Mouse (Mus musculus): Measurements from ENCODE around the gene Fezf1. TPM values are rescaled to one million over a fixed set of nuclear protein-coding genes. Genes with fewer than 3 reads are reported as not detected.

Gene Fezf1
- not detected in 2 replicates for polyA plus RNA-seq (2014; fragmentation: Nextera tagmentation; extraction: Ambion mirVana)

GRCm38 (mm10) chr6:23248313-23249052, at the start of gene Fezf1:
TSS of gene Fezf1 (minus strand) at chr6:23248362.
- no peak within 1 kb of the TSS for H3K9ac ChIP-seq (replicated peaks; ENCODE audit: low read depth, low read length)
- WGBS, result 1% methylated on average over 31 of the region's 31 CpGs

GRCm38 (mm10) chr6:23294685-23295084, 46.5 kb upstream of the Fezf1 start:
- no peaks in the 10 kb centered on the region for H3K9me3 ChIP-seq (ENCODE audit: control insufficient read depth, low read length)
- 87% methylated on average over 4 of the region's 4 CpGs for WGBS
- no peak overlapping the region for H3K9ac ChIP-seq (replicated peaks; ENCODE audit: low read depth, low read length)
- no peak overlapping the region for H3K4me3 ChIP-seq (ENCODE audit: low read depth, low read length)
- no peak overlapping the region for H3K27ac ChIP-seq (ENCODE audit: low read depth, low read length)
- no peaks in the 10 kb centered on the region for H3K4me1 ChIP-seq (ENCODE audit: control insufficient read depth, insufficient read depth, low read length)
- H3K36me3 ChIP-seq (ENCODE audit: control insufficient read depth, insufficient read depth, low read length), result no peaks in the 10 kb centered on the region
- no peak overlapping the region for H3K4me2 ChIP-seq (ENCODE audit: low read depth, low read length)
- H3K27me3 ChIP-seq (ENCODE audit: control insufficient read depth, insufficient read depth, low read length), result no peaks in the 10 kb centered on the region
- peak; percentile 41; the same call in 1 of the 2 replicates for ATAC-seq (ENCODE audit: low read depth)

More at GRCm38 (mm10) chr6:23248313-23249052, at the start of gene Fezf1:
- H3K27ac ChIP-seq (ENCODE audit: low read depth, low read length), result no peak within 1 kb of the TSS
- peaks cover 2% of the 10 kb centered on the region; the same call in 1 of the 2 replicates for H3K4me1 ChIP-seq (ENCODE audit: control insufficient read depth, insufficient read depth, low read length)
- no peaks in the 10 kb centered on the region for H3K36me3 ChIP-seq (ENCODE audit: control insufficient read depth, insufficient read depth, low read length)
- no peaks in the 10 kb centered on the region for H3K9me3 ChIP-seq (ENCODE audit: control insufficient read depth, low read length)
- peak within 1 kb of the TSS; percentile 25; the same call in 1 of the 2 replicates for H3K4me3 ChIP-seq (ENCODE audit: low read depth, low read length)
- ATAC-seq (ENCODE audit: low read depth), result no peak
- H3K4me2 ChIP-seq (ENCODE audit: low read depth, low read length), result peak within 1 kb of the TSS; percentile 41
- H3K27me3 ChIP-seq (ENCODE audit: control insufficient read depth, insufficient read depth, low read length), result peaks cover 61% of the 10 kb centered on the region

GRCm38 (mm10) chr6:23288752-23289151, 40.6 kb upstream of the Fezf1 start:
- no peak for ATAC-seq (ENCODE audit: low read depth)
- Histone ChIP-seq H3K9ac (replicated peaks; ENCODE audit: low read depth, low read length) (no peak overlapping the region), H3K4me1 (ENCODE audit: control insufficient read depth, insufficient read depth, low read length) (no peaks in the 10 kb centered on the region), H3K9me3 (ENCODE audit: control insufficient read depth, low read length) (no peaks in the 10 kb centered on the region), H3K36me3 (ENCODE audit: control insufficient read depth, insufficient read depth, low read length) (no peaks in the 10 kb centered on the region), H3K4me2 (ENCODE audit: low read depth, low read length) (no peak overlapping the region), H3K4me3 (ENCODE audit: low read depth, low read length) (no peak overlapping the region), H3K27me3 (ENCODE audit: control insufficient read depth, insufficient read depth, low read length) (peaks cover 2% of the 10 kb centered on the region; the same call in 1 of the 2 replicates), H3K27ac (ENCODE audit: low read depth, low read length) (no peak overlapping the region)
- WGBS, result 94% methylated on average over 4 of the region's 4 CpGs

- 45% methylated on average over 9 of the region's 9 CpGs for WGBS
- no peaks in the 10 kb centered on the region for H3K36me3 ChIP-seq (ENCODE audit: control insufficient read depth, insufficient read depth, low read length)
- H3K9me3 ChIP-seq (ENCODE audit: control insufficient read depth, low read length), result no peaks in the 10 kb centered on the region
- no peak overlapping the region for H3K9ac ChIP-seq (replicated peaks; ENCODE audit: low read depth, low read length)
- 0 out of 2 replicates have a peak, but pooled peaks have one; percentile 42 for ATAC-seq (ENCODE audit: low read depth)
- peaks cover 5% of the 10 kb centered on the region; the same call in 1 of the 2 replicates for H3K27me3 ChIP-seq (ENCODE audit: control insufficient read depth, insufficient read depth, low read length)
- H3K4me3 ChIP-seq (ENCODE audit: low read depth, low read length), result no peak overlapping the region
- no peak overlapping the region for H3K4me2 ChIP-seq (ENCODE audit: low read depth, low read length)
- H3K4me1 ChIP-seq (ENCODE audit: control insufficient read depth, insufficient read depth, low read length), result no peaks in the 10 kb centered on the region
- no peak overlapping the region for H3K27ac ChIP-seq (ENCODE audit: low read depth, low read length)
Measured at GRCm38 (mm10) chr6:23281514-23281820, 33.3 kb upstream of the Fezf1 start.

- ATAC-seq (ENCODE audit: low read depth), result peak; percentile 77
- Histone ChIP-seq H3K27me3 (ENCODE audit: control insufficient read depth, insufficient read depth, low read length) (peaks cover 5% of the 10 kb centered on the region; the same call in 1 of the 2 replicates), H3K4me3 (ENCODE audit: low read depth, low read length) (no peak overlapping the region), H3K9me3 (ENCODE audit: control insufficient read depth, low read length) (no peaks in the 10 kb centered on the region), H3K4me1 (ENCODE audit: control insufficient read depth, insufficient read depth, low read length) (no peaks in the 10 kb centered on the region), H3K36me3 (ENCODE audit: control insufficient read depth, insufficient read depth, low read length) (no peaks in the 10 kb centered on the region), H3K4me2 (ENCODE audit: low read depth, low read length) (no peak overlapping the region), H3K9ac (replicated peaks; ENCODE audit: low read depth, low read length) (no peak overlapping the region), H3K27ac (ENCODE audit: low read depth, low read length) (no peak overlapping the region)
- WGBS, result 18% methylated on average over 15 of the region's 15 CpGs
Measured at GRCm38 (mm10) chr6:23280811-23281513, 32.8 kb upstream of the Fezf1 start.

GRCm38 (mm10) chr6:23273483-23273882, 25.3 kb upstream of the Fezf1 start:
- H3K27ac ChIP-seq (ENCODE audit: low read depth, low read length), result no peak overlapping the region
- H3K4me1 ChIP-seq (ENCODE audit: control insufficient read depth, insufficient read depth, low read length), result peaks cover 5% of the 10 kb centered on the region; the same call in 1 of the 2 replicates
- 39% methylated on average over 4 of the region's 4 CpGs for WGBS
- no peak overlapping the region for H3K9ac ChIP-seq (replicated peaks; ENCODE audit: low read depth, low read length)
- no peaks in the 10 kb centered on the region for H3K9me3 ChIP-seq (ENCODE audit: control insufficient read depth, low read length)
- H3K36me3 ChIP-seq (ENCODE audit: control insufficient read depth, insufficient read depth, low read length), result no peaks in the 10 kb centered on the region
- no peak overlapping the region for H3K4me3 ChIP-seq (ENCODE audit: low read depth, low read length)
- no peak overlapping the region for H3K4me2 ChIP-seq (ENCODE audit: low read depth, low read length)
- no peak for ATAC-seq (ENCODE audit: low read depth)
- peaks cover 12% of the 10 kb centered on the region; the same call in 1 of the 2 replicates for H3K27me3 ChIP-seq (ENCODE audit: control insufficient read depth, insufficient read depth, low read length)

- Histone ChIP-seq H3K9ac (replicated peaks; ENCODE audit: low read depth, low read length) (no peak overlapping the region), H3K27me3 (ENCODE audit: control insufficient read depth, insufficient read depth, low read length) (peaks cover 9% of the 10 kb centered on the region; the same call in 1 of the 2 replicates), H3K9me3 (ENCODE audit: control insufficient read depth, low read length) (no peaks in the 10 kb centered on the region), H3K4me3 (ENCODE audit: low read depth, low read length) (no peak overlapping the region), H3K4me1 (ENCODE audit: control insufficient read depth, insufficient read depth, low read length) (peaks cover 5% of the 10 kb centered on the region; the same call in 1 of the 2 replicates), H3K36me3 (ENCODE audit: control insufficient read depth, insufficient read depth, low read length) (no peaks in the 10 kb centered on the region), H3K27ac (ENCODE audit: low read depth, low read length) (no peak overlapping the region), H3K4me2 (ENCODE audit: low read depth, low read length) (peak overlapping the region; percentile 30)
- ATAC-seq (ENCODE audit: low read depth), result peak; percentile 86; the same call in 1 of the 2 replicates
- 2% methylated on average over 11 of the region's 11 CpGs for WGBS
Measured at GRCm38 (mm10) chr6:23272979-23273378, 24.8 kb upstream of the Fezf1 start.

GRCm38 (mm10) chr6:23272542-23272941, 24.4 kb upstream of the Fezf1 start:
- H3K4me3 ChIP-seq (ENCODE audit: low read depth, low read length), result no peak overlapping the region
- H3K36me3 ChIP-seq (ENCODE audit: control insufficient read depth, insufficient read depth, low read length), result no peaks in the 10 kb centered on the region
- peaks cover 5% of the 10 kb centered on the region; the same call in 1 of the 2 replicates for H3K4me1 ChIP-seq (ENCODE audit: control insufficient read depth, insufficient read depth, low read length)
- no peak overlapping the region for H3K4me2 ChIP-seq (ENCODE audit: low read depth, low read length)
- no peaks in the 10 kb centered on the region for H3K9me3 ChIP-seq (ENCODE audit: control insufficient read depth, low read length)
- H3K9ac ChIP-seq (replicated peaks; ENCODE audit: low read depth, low read length), result no peak overlapping the region
- ATAC-seq (ENCODE audit: low read depth), result no peak
- 10% methylated on average over 7 of the region's 7 CpGs for WGBS
- peaks cover 11% of the 10 kb centered on the region for H3K27me3 ChIP-seq (ENCODE audit: control insufficient read depth, insufficient read depth, low read length)
- H3K27ac ChIP-seq (ENCODE audit: low read depth, low read length), result no peak overlapping the region

- Histone ChIP-seq H3K9ac (replicated peaks; ENCODE audit: low read depth, low read length) (no peak overlapping the region), H3K4me2 (ENCODE audit: low read depth, low read length) (no peak overlapping the region; the same call in 1 of the 2 replicates), H3K36me3 (ENCODE audit: control insufficient read depth, insufficient read depth, low read length) (no peaks in the 10 kb centered on the region), H3K4me3 (ENCODE audit: low read depth, low read length) (no peak overlapping the region; the same call in 1 of the 2 replicates), H3K9me3 (ENCODE audit: control insufficient read depth, low read length) (no peaks in the 10 kb centered on the region), H3K27me3 (ENCODE audit: control insufficient read depth, insufficient read depth, low read length) (peaks cover 59% of the 10 kb centered on the region), H3K27ac (ENCODE audit: low read depth, low read length) (no peak overlapping the region), H3K4me1 (ENCODE audit: control insufficient read depth, insufficient read depth, low read length) (0 out of 2 replicates have a peak, but pooled peaks cover 3% of the 10 kb centered on the region)
- WGBS, result 3% methylated on average over 9 of the region's 9 CpGs
- no peak for ATAC-seq (ENCODE audit: low read depth)
Measured at GRCm38 (mm10) chr6:23260738-23261050, 12.5 kb upstream of the Fezf1 start.
